Mouse (Mus musculus) liver, postnatal 0 days (tissue): ENCODE data around the gene Pcp4l1.

ENCODE experiments used
- CTCF ChIP-seq: sonication (generic); IDR thresholded peaks from 2 replicates; pipeline ENCODE4 v1.5.1; 2016; ENCODE audit warnings: antibody characterized with exemption, low read depth
- EP300 ChIP-seq: IDR thresholded peaks from 2 replicates; pipeline ENCODE4 v1.6.1; 2016; ENCODE audit warnings: antibody characterized with exemption, low read depth, mild to moderate bottlenecking

DNA sequence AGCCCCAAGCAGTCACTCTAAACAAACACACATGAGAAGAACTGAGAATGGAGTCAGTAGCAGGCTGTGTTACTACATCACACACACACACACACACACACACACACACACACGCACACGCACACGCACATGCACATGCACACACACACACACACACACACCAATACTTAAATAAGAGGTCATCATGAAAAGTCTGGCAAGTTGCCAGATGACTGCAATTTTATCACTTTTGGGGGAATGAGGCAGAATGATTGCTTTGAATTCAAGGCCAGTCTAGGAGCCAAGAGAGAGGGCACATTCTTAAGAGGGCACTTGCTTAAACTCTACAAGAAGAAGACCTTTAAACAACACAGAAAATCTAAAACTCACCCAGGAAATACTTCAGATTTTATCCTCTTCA is 33.5 kb downstream of the Pcp4l1 start:
- TF ChIP-seq CTCF (no peak), EP300 (no peak)
